Mouse (Mus musculus) embryonic facial prominence, embryonic 15.5 days (tissue): ENCODE measurements around the gene Apoc4. TPM values are rescaled to one million over a fixed set of nuclear protein-coding genes. Genes with fewer than 3 reads are reported as not detected.

Source experiments
- ATAC-seq: fragments of 200-750 bp; cut with Nextera tagmentation; 2 replicates; pipeline ENCODE4 v1.8.0; 2017; ENCODE audit warnings: low read depth, moderate TSS enrichment; ENCODE audit not compliant: insufficient number of reproducible peaks, low FRiP score, low TSS enrichment
- H3K27ac ChIP-seq: fragments of 300-500 bp; sonication (generic); replicated peaks from 2 replicates; pipeline ENCODE4 v1.5.1; 2015; ENCODE audit warnings: mild to moderate bottlenecking, inconsistent platforms
- H3K27me3 ChIP-seq: fragments of 300-500 bp; sonication (generic); 2 replicates; pipeline ENCODE4 v1.6.1; 2015; ENCODE audit warnings: inconsistent platforms
- H3K36me3 ChIP-seq: fragments of 300-500 bp; sonication (generic); 2 replicates; pipeline ENCODE4 v1.6.1; 2015; ENCODE audit warnings: mild to moderate bottlenecking, inconsistent platforms
- H3K4me1 ChIP-seq: fragments of 300-500 bp; sonication (generic); 2 replicates; pipeline ENCODE4 v1.6.1; 2015; ENCODE audit warnings: inconsistent platforms
- H3K4me2 ChIP-seq: fragments of 300-500 bp; sonication (generic); replicated peaks from 2 replicates; pipeline ENCODE4 v1.6.1; 2015; ENCODE audit warnings: mild to moderate bottlenecking, inconsistent platforms
- H3K4me3 ChIP-seq: fragments of 300-500 bp; sonication (generic); replicated peaks from 2 replicates; pipeline ENCODE4 v1.5.1; 2015; ENCODE audit warnings: mild to moderate bottlenecking, inconsistent platforms
- H3K9ac ChIP-seq: fragments of 300-500 bp; sonication (generic); 2 replicates; pipeline ENCODE4 v1.6.1; 2015; ENCODE audit warnings: inconsistent platforms
- H3K9me3 ChIP-seq: fragments of 300-500 bp; sonication (generic); replicated peaks from 2 replicates; pipeline ENCODE4 v1.6.1; 2016; ENCODE audit warnings: inconsistent platforms
- WGBS: fragments of 180-500 bp; shearing (Covaris S2); methylation state at CpG from one replicate; pipeline ENCODE4 v1.1.7; 2015; 5-methylcytosine and 5-hydroxymethylcytosine counted together
- polyA plus RNA-seq: library from polyadenylated mRNA; unstranded; fragments of >200 nt; fragmentation: Nextera tagmentation; extraction: Ambion mirVana; gene quantifications from 2 replicates; pipeline ENCODE4 v1.2.1, GENCODE M21; 2015

The Apoc4 gene
- polyA plus RNA-seq, 1 experiment from 2014 or later: 0.16 TPM

GRCm38 (mm10) chr7:19698907-19699826 lies 17.9 kb upstream of the Apoc4 start, which contains the start of gene Apoe:
Gene Apoe, minus strand, starts transcription at chr7:19699188.
- peak within 1 kb of the TSS; percentile 21 for H3K9ac ChIP-seq
- no peaks in the 10 kb centered on the region for H3K27me3 ChIP-seq
- ATAC-seq: peak; percentile 48
- H3K36me3 ChIP-seq: peaks cover 31% of the 10 kb centered on the region
- peak within 1 kb of the TSS; percentile 36 for H3K27ac ChIP-seq
- under 1% methylated on average over 20 of the region's 20 CpGs for WGBS
- no peaks in the 10 kb centered on the region for H3K9me3 ChIP-seq
- H3K4me1 ChIP-seq: peaks cover 34% of the 10 kb centered on the region
- peak within 1 kb of the TSS; percentile 41 for H3K4me3 ChIP-seq
- peak within 1 kb of the TSS; percentile 80 for H3K4me2 ChIP-seq

DNA sequence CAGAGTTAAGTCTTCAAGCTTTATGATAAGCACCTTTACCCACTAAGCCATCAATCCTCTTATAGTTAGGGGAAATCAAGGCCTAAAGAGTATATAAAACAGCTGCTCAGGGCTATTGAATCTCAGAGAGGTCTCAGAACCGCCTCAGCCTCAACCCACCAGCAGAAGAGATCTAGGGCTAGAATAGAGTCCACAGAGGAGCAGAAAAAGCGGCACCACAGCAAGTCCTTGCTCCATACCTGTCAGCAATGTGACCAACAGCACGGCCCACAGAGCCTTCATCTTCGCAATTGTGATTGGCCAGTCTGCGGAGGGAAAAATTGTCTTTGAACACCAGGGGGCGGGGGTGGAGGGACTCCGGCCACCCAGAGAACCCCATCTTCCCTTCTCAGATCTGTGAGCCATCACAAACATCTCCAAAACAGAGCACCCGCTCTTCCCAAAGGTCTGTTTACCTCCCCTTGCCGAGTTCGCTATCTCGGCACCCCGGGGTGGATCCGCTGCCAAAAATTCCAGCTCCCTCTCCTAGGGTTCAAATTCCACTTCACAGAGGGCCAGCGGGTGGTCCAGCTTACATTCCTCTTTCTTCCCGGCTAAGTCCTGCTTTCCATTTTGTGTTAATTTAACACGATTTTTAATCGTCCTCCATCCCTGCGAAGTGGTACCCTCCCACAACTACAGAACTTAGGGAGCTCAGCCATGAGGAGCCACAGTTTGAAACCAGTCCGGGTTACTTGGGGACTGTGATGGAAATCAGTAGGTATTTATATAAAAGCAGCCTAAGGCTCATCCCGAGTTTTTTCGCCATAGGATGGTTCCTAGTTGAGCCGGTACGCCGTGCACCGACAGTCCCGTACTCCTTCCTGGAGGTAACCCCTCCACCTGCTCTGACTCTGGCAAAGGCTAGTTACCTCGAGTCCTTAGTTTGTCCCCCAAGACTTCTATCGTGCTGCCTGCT lies 16.9 kb upstream of the Apoc4 start:
- no peaks in the 10 kb centered on the region for H3K9me3 ChIP-seq
- WGBS: 2% methylated on average over 28 of the region's 28 CpGs
- peak overlapping the region; percentile 21; the same call in 1 of the 2 replicates for H3K9ac ChIP-seq
- H3K4me2 ChIP-seq: peak overlapping the region; percentile 80
- peaks cover 24% of the 10 kb centered on the region for H3K36me3 ChIP-seq
- H3K27ac ChIP-seq: peak overlapping the region; percentile 36; the same call in 1 of the 2 replicates
- peak overlapping the region; percentile 41 for H3K4me3 ChIP-seq
- no peak for ATAC-seq
- H3K4me1 ChIP-seq: peaks cover 36% of the 10 kb centered on the region
- H3K27me3 ChIP-seq: no peaks in the 10 kb centered on the region

GRCm38 (mm10) chr7:19696336-19696873 lies 15.1 kb upstream of the Apoc4 start:
- WGBS: 89% methylated on average over 34 of the region's 34 CpGs
- H3K36me3 ChIP-seq: peaks cover 11% of the 10 kb centered on the region
- H3K27me3 ChIP-seq: no peaks in the 10 kb centered on the region
- H3K4me3 ChIP-seq: no peak overlapping the region
- H3K9me3 ChIP-seq: no peaks in the 10 kb centered on the region
- no peak overlapping the region for H3K4me2 ChIP-seq
- H3K27ac ChIP-seq: no peak overlapping the region
- H3K9ac ChIP-seq: no peak overlapping the region
- ATAC-seq: no peak
- peaks cover 43% of the 10 kb centered on the region for H3K4me1 ChIP-seq

- no peak for ATAC-seq
- Histone ChIP-seq H3K4me3 (no peak overlapping the region), H3K4me1 (peaks cover 38% of the 10 kb centered on the region), H3K27ac (no peak overlapping the region), H3K9ac (no peak overlapping the region), H3K4me2 (no peak overlapping the region), H3K9me3 (no peaks in the 10 kb centered on the region), H3K27me3 (no peaks in the 10 kb centered on the region), H3K36me3 (peaks cover 9% of the 10 kb centered on the region)
- WGBS: 81% methylated on average over 6 of the region's 6 CpGs
Measured at GRCm38 (mm10) chr7:19695881-19696280, 14.6 kb upstream of the Apoc4 start.

DNA sequence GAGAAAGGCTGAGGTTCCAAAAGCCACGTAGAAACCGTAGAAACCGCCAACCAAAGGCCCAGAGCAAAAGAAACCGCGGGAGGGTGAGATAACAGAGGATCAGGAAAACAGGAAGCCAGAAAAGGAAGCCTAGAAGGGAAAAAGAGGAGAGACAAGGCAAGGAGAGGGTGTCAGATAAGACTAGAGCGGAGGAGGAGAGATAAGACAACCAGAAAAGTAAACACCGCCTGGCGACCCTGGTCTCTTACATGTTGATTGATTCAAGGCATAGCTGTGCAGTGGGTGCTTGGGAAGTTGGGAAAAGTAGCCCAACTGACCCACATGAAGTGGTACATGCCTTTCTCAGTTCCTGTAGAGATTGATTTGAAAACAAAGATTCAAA lies 13.9 kb upstream of the Apoc4 start:
- H3K9me3 ChIP-seq: no peaks in the 10 kb centered on the region
- H3K36me3 ChIP-seq: peaks cover 9% of the 10 kb centered on the region
- H3K27me3 ChIP-seq: no peaks in the 10 kb centered on the region
- no peak overlapping the region; the same call in 1 of the 2 replicates for H3K27ac ChIP-seq
- no peak for ATAC-seq
- peaks cover 35% of the 10 kb centered on the region for H3K4me1 ChIP-seq
- no peak overlapping the region for H3K4me3 ChIP-seq
- H3K9ac ChIP-seq: no peak overlapping the region
- WGBS: 51% methylated on average over 8 of the region's 8 CpGs
- no peak overlapping the region for H3K4me2 ChIP-seq

DNA sequence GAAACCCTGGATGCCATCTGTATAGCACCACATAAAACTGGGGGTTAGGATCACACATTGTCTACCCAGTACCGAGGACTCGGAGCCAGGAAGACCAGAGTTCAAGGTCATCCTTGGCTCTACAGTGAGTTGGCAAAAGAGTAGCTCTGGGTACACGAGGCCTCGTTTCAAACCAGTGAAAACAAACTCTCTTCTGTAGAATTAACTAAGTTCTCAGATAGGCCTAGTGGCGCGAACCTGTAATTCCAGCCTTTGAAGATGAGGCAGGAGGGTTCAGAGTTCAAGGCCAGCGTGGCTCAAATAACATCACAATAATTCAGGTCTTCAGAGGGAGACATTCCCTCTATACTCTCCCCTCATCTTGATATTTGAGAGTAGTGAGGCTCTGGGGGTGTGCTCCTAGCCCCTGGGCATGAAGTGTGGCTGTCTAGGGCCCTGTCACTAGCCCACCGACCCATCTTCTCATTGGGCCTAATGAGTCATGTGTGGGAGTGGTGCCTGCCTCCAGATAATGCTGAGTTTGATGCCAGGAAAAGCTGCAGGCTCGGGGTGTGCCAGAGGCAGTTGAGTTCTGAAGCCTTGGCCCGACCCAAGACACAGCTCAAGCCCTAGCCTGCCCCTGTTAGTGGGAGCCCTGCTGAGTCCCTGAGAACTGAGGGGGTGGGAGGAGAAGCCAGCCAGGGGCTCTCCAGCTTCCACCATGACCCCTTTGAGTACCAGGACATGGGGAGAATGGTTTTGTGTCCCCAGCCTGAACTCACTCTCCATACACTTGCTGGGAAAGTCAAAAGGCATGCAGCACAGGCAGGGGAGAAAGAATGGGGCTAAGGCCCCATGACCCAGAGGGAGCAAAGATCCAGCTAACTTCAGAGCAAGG lies 13.3 kb upstream of the Apoc4 start:
- Histone ChIP-seq H3K4me3 (no peak overlapping the region), H3K27me3 (no peaks in the 10 kb centered on the region), H3K27ac (no peak overlapping the region; the same call in 1 of the 2 replicates), H3K9me3 (no peaks in the 10 kb centered on the region), H3K4me1 (peaks cover 33% of the 10 kb centered on the region), H3K36me3 (peaks cover 9% of the 10 kb centered on the region), H3K9ac (no peak overlapping the region), H3K4me2 (no peak overlapping the region)
- WGBS: 77% methylated on average over 10 of the region's 10 CpGs
- ATAC-seq: no peak

DNA sequence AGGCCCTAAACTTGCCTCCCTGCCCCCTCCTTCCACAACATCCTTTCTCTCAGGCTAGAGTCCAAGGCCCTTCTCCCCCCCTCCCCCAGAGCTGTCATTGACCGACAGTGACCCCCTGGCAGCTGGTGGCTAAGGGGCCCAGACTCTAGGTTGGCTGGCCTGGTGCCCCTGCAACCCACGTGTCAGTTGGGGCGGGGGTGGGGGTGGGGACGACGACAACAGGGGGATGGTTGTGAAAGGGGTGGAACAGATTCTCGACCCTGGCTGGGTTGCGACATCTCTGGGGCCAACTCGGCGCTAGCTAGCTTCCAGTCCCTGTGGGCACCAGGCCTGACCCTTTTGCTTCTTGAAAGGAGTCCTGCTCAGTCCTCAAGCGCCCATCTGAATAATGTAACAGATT lies 12.1 kb upstream of the Apoc4 start:
- 0 out of 2 replicates have a peak overlapping the region, but pooled peaks have one; percentile 17 for H3K27ac ChIP-seq
- ATAC-seq: no peak
- no peaks in the 10 kb centered on the region for H3K9me3 ChIP-seq
- H3K27me3 ChIP-seq: no peaks in the 10 kb centered on the region
- H3K4me1 ChIP-seq: peaks cover 22% of the 10 kb centered on the region
- 29% methylated on average over 10 of the region's 10 CpGs for WGBS
- H3K36me3 ChIP-seq: peaks cover 9% of the 10 kb centered on the region
- no peak overlapping the region for H3K9ac ChIP-seq
- no peak overlapping the region for H3K4me2 ChIP-seq
- no peak overlapping the region for H3K4me3 ChIP-seq

DNA sequence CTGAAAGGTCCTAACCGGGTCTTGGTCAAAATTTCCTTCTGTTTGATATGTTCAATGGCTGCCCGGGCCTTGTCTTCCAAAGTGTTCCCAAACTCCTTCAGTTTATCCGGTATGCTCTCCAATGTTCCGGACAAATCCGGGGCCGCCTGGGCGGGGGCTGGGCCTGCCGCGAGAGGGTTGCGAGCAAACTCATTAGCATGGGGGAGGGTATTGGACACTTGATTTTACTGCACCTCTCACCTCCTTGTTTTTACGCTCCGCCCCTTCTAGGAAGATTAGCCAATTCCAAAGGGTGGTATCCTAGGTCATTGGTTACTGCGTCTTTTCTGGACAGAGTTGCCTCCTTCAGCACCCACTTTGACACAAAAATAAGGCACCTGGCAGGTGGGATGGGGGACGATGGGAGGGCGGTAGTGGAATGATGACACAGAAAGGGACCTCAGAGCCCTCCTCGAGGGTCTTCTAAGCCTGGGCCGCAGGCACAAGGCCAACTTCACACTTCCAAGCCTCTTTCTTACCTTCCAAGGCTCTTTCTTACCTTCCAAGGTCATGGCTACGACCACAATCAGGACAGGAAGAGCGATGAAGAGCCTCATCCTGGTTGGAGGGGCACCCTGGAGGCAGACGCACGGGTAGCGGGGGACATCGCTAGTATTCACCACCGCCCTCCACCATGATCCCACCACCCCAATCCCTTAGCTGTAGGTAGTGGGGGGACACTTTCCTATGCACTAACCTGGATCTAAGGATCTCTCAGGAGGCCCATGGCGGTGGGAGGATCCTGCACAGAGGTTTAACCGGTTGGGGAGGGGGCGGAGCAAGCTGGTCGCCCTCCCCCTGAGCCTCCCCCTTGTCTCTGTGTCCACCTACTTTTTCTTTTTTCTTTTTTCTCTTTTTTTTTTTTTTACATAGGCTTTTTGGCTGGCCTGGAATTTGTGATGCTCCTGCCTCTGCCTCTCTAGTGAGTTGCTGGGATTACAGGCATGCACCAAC lies 10.9 kb upstream of the Apoc4 start, which contains the start of gene Apoc1:
Apoc1 (minus strand) TSS at position 788 of the 993 bp plus-strand sequence.
- peaks cover 9% of the 10 kb centered on the region for H3K36me3 ChIP-seq
- H3K4me3 ChIP-seq: no peak within 1 kb of the TSS
- no peaks in the 10 kb centered on the region for H3K9me3 ChIP-seq
- no peak within 1 kb of the TSS for H3K9ac ChIP-seq
- no peaks in the 10 kb centered on the region for H3K27me3 ChIP-seq
- H3K4me1 ChIP-seq: peaks cover 16% of the 10 kb centered on the region; the same call in 1 of the 2 replicates
- no peak for ATAC-seq
- H3K4me2 ChIP-seq: no peak within 1 kb of the TSS
- H3K27ac ChIP-seq: 0 out of 2 replicates have a peak within 1 kb of the TSS, but pooled peaks have one; percentile 17
- WGBS: 49% methylated on average over 28 of the region's 28 CpGs

DNA sequence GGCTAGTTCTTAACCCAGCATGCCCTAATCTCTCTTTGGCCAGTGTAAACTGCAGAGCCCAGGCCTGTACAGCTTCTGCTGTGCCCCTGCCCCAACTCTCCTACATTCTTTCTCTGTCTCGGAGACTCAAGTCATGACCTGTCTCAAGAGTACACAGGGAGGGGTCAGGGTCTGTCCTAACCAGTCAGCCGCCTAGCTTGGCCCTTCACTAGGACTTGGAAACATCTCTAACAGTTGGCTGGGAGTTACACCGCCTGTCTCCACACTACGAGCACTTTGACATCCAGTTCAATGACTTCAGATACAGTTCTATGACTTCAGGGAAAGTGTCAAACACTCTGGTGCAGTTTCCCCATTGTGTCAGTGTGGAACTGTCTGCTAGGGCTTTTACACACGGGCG lies 10.2 kb upstream of the Apoc4 start:
- Histone ChIP-seq H3K4me1 (peaks cover 20% of the 10 kb centered on the region; the same call in 1 of the 2 replicates), H3K27me3 (no peaks in the 10 kb centered on the region), H3K9ac (no peak overlapping the region), H3K9me3 (no peaks in the 10 kb centered on the region), H3K4me2 (no peak overlapping the region), H3K4me3 (no peak overlapping the region), H3K27ac (no peak overlapping the region), H3K36me3 (peaks cover 5% of the 10 kb centered on the region)
- 70% methylated on average over 6 of the region's 6 CpGs for WGBS
- no peak for ATAC-seq
